Mouse (Mus musculus) MEL (cell line): ENCODE results near the gene Megf8. TPM values are rescaled to one million over a fixed set of nuclear protein-coding genes. Genes with fewer than 3 reads are reported as not detected.

ENCODE experiments used
- DNase-seq: peaks from one replicate; pipeline ENCODE4 v3.0.0; 2011; ENCODE audit warnings: low read depth, low spot score
- H3K27ac ChIP-seq: 2 replicates; pipeline ENCODE4 v1.5.1; 2012; ENCODE audit warnings: low read depth, mild to moderate bottlenecking, control low read depth, low read length, moderate library complexity; ENCODE audit not compliant: control insufficient read depth
- H3K27me3 ChIP-seq, 2 experiments: fragments of 150-350 bp in 1 of 2; sonication (generic) in 1 of 2; 2 replicates each; pipeline ENCODE4 v1.6.1; 2012; ENCODE audit warnings: low read length in 2 of 2, mild to moderate bottlenecking in 2 of 2, improper control_type of control experiment in 1 of 2, moderate library complexity in 1 of 2; ENCODE audit not compliant: insufficient read depth in 2 of 2, control insufficient read depth in 1 of 2
- H3K36me3 ChIP-seq, 2 experiments: 2 replicates each; pipeline ENCODE4 v1.6.1; 2012 to 2014; ENCODE audit warnings: low read length in 2 of 2, improper control_type of control experiment in 1 of 2, inconsistent platforms in 1 of 2, mild to moderate bottlenecking in 1 of 2; ENCODE audit not compliant: insufficient read depth in 2 of 2, control insufficient read depth in 1 of 2
- H3K4me1 ChIP-seq, 2 experiments: fragments of 150-350 bp in 1 of 2; sonication (generic) in 1 of 2; 2 replicates each; pipeline ENCODE4 v1.6.1; 2012; ENCODE audit warnings: low read length in 2 of 2, improper control_type of control experiment in 1 of 2, mild to moderate bottlenecking in 1 of 2; ENCODE audit not compliant: insufficient read depth in 2 of 2, control insufficient read depth in 1 of 2
- H3K4me3 ChIP-seq, 2 experiments: fragments of 150-350 bp in 1 of 2; sonication (generic) in 1 of 2; 2 replicates each; pipeline ENCODE4 v1.5.1; 2012; ENCODE audit warnings: low read depth in 2 of 2, low read length in 2 of 2, mild to moderate bottlenecking in 2 of 2, moderate library complexity in 2 of 2, control low read depth in 1 of 2, improper control_type of control experiment in 1 of 2; ENCODE audit not compliant: control insufficient read depth in 1 of 2, insufficient read depth in 1 of 2
- H3K79me2 ChIP-seq: 2 replicates; pipeline ENCODE4 v1.6.1; 2012; ENCODE audit warnings: mild to moderate bottlenecking, low read length, moderate library complexity; ENCODE audit not compliant: control insufficient read depth, poor library complexity, insufficient read depth
- H3K9ac ChIP-seq: 2 replicates; pipeline ENCODE4 v1.6.1; 2012; ENCODE audit warnings: low read depth, mild to moderate bottlenecking, control low read depth, low read length, moderate library complexity; ENCODE audit not compliant: control insufficient read depth, poor library complexity, severe bottlenecking
- H3K9me3 ChIP-seq: fragments of 150-350 bp; sonication (generic); replicated peaks from 2 replicates; pipeline ENCODE4 v1.6.1; 2012; ENCODE audit warnings: mild to moderate bottlenecking, low read length, improper control_type of control experiment, moderate library complexity; ENCODE audit not compliant: insufficient read depth
- BHLHE40 ChIP-seq: IDR thresholded peaks from 2 replicates; pipeline ENCODE4 v1.6.1; 2012; ENCODE audit warnings: low read depth, mild to moderate bottlenecking, inconsistent platforms, low read length, improper control_type of control experiment, borderline replicate concordance
- CHD1 ChIP-seq: IDR thresholded peaks from 2 replicates; pipeline ENCODE4 v1.6.1; 2012; ENCODE audit warnings: low read depth, mild to moderate bottlenecking, inconsistent platforms, low read length, improper control_type of control experiment
- CTCF ChIP-seq, 3 experiments: IDR thresholded peaks in 2 of 3; conservative IDR thresholded peaks in 1 of 3; 2 replicates each; pipeline ENCODE4 v1.5.1; 2011 to 2012; ENCODE audit warnings: low read length in 3 of 3, low read depth in 2 of 3, mild to moderate bottlenecking in 2 of 3, improper control_type of control experiment in 1 of 3, inconsistent platforms in 1 of 3, mixed read lengths in 1 of 3, moderate library complexity in 1 of 3; ENCODE audit not compliant: control insufficient read depth in 1 of 3, insufficient read depth in 1 of 3, poor library complexity in 1 of 3, severe bottlenecking in 1 of 3
- ELF1 ChIP-seq: IDR thresholded peaks from 2 replicates; pipeline ENCODE4 v1.6.1; 2014; ENCODE audit warnings: low read depth, mild to moderate bottlenecking, inconsistent platforms, low read length, improper control_type of control experiment, moderate library complexity
- ETS1 ChIP-seq: IDR thresholded peaks from 2 replicates; pipeline ENCODE4 v1.6.1; 2012; ENCODE audit warnings: low read depth, mild to moderate bottlenecking, inconsistent platforms, low read length, improper control_type of control experiment, moderate library complexity
- GABPA ChIP-seq: IDR thresholded peaks from 2 replicates; pipeline ENCODE4 v1.6.1; 2012; ENCODE audit warnings: low read depth, mild to moderate bottlenecking, inconsistent platforms, low read length, improper control_type of control experiment, moderate library complexity
- GATA1 ChIP-seq: IDR thresholded peaks from 2 replicates; pipeline ENCODE4 v1.6.1; 2011; ENCODE audit warnings: low read depth, low read length, improper control_type of control experiment
- HCFC1 ChIP-seq: IDR thresholded peaks from 2 replicates; pipeline ENCODE4 v1.6.1; 2012; ENCODE audit warnings: low read depth, mild to moderate bottlenecking, inconsistent platforms, low read length, improper control_type of control experiment, moderate library complexity
- KAT2A ChIP-seq: conservative IDR thresholded peaks from 2 replicates; pipeline ENCODE4 v1.6.1; 2012; ENCODE audit warnings: low read depth, low read length, improper control_type of control experiment, inconsistent platforms
- MAFK ChIP-seq: IDR thresholded peaks from 2 replicates; pipeline ENCODE4 v1.6.1; 2011; ENCODE audit warnings: low read depth, mild to moderate bottlenecking, low read length, improper control_type of control experiment, borderline replicate concordance
- MAX ChIP-seq: IDR thresholded peaks from 2 replicates; pipeline ENCODE4 v1.6.1; 2011; ENCODE audit warnings: low read length, improper control_type of control experiment
- MAZ ChIP-seq: IDR thresholded peaks from 2 replicates; pipeline ENCODE4 v1.6.1; 2012; ENCODE audit warnings: low read depth, mild to moderate bottlenecking, inconsistent platforms, low read length, improper control_type of control experiment
- MEF2A ChIP-seq: IDR thresholded peaks from 2 replicates; pipeline ENCODE4 v1.6.1; 2014; ENCODE audit warnings: low read depth, mild to moderate bottlenecking, inconsistent platforms, low read length, improper control_type of control experiment; ENCODE audit not compliant: poor library complexity, insufficient replicate concordance, severe bottlenecking; ENCODE audit errors: extremely low read depth
- MXI1 ChIP-seq: IDR thresholded peaks from 2 replicates; pipeline ENCODE4 v1.6.1; 2011; ENCODE audit warnings: mild to moderate bottlenecking, low read depth, low read length, improper control_type of control experiment
- MYB ChIP-seq: IDR thresholded peaks from 2 replicates; pipeline ENCODE4 v1.6.1; 2011; ENCODE audit warnings: mild to moderate bottlenecking, low read depth, low read length, improper control_type of control experiment
- MYC ChIP-seq: IDR thresholded peaks from 2 replicates; pipeline ENCODE4 v1.6.1; 2011; ENCODE audit warnings: low read depth, mild to moderate bottlenecking, low read length, improper control_type of control experiment, moderate library complexity
- NELFE ChIP-seq: IDR thresholded peaks from 2 replicates; pipeline ENCODE4 v1.6.1; 2011; ENCODE audit warnings: low read depth, low read length, improper control_type of control experiment
- NRF1 ChIP-seq: IDR thresholded peaks from 2 replicates; pipeline ENCODE4 v1.6.1; 2014; ENCODE audit warnings: low read depth, mild to moderate bottlenecking, inconsistent platforms, low read length, improper control_type of control experiment, moderate library complexity; ENCODE audit not compliant: poor library complexity, insufficient read depth, severe bottlenecking
- POLR2A ChIP-seq, 2 experiments: IDR thresholded peaks; 2 replicates each; pipeline ENCODE4 v1.6.1; 2011 to 2012; ENCODE audit warnings: low read length in 2 of 2, mild to moderate bottlenecking in 2 of 2, control low read depth in 1 of 2, improper control_type of control experiment in 1 of 2, low read depth in 1 of 2, moderate library complexity in 1 of 2; ENCODE audit not compliant: control insufficient read depth in 1 of 2, insufficient read depth in 1 of 2, poor library complexity in 1 of 2
- POLR2AphosphoS2 ChIP-seq: IDR thresholded peaks from 2 replicates; pipeline ENCODE4 v1.6.1; 2011; ENCODE audit warnings: low read length, improper control_type of control experiment
- POLR2AphosphoS5 ChIP-seq: IDR thresholded peaks from 2 replicates; pipeline ENCODE4 v1.6.1; 2012; ENCODE audit warnings: low read depth, borderline replicate concordance, mild to moderate bottlenecking, inconsistent platforms, low read length, moderate library complexity, mixed read lengths
- RAD21 ChIP-seq: IDR thresholded peaks from 2 replicates; pipeline ENCODE4 v1.6.1; 2011; ENCODE audit warnings: mild to moderate bottlenecking, low read depth, low read length, improper control_type of control experiment
- RCOR1 ChIP-seq: IDR thresholded peaks from 2 replicates; pipeline ENCODE4 v1.6.1; 2012; ENCODE audit warnings: low read depth, mild to moderate bottlenecking, inconsistent platforms, low read length, improper control_type of control experiment
- SIN3A ChIP-seq: IDR thresholded peaks from 2 replicates; pipeline ENCODE4 v1.6.1; 2012; ENCODE audit warnings: low read length, improper control_type of control experiment, inconsistent platforms
- SMC3 ChIP-seq: IDR thresholded peaks from 2 replicates; pipeline ENCODE4 v1.6.1; 2011; ENCODE audit warnings: low read depth, low read length, improper control_type of control experiment
- TAL1 ChIP-seq: IDR thresholded peaks from 2 replicates; pipeline ENCODE4 v1.6.1; 2012; ENCODE audit warnings: mild to moderate bottlenecking, inconsistent platforms, low read length, moderate library complexity, mixed read lengths
- TBP ChIP-seq: IDR thresholded peaks from 2 replicates; pipeline ENCODE4 v1.8.0; 2011; ENCODE audit warnings: low read depth, low read length, improper control_type of control experiment
- USF1 ChIP-seq: IDR thresholded peaks from 2 replicates; pipeline ENCODE4 v1.6.1; 2014; ENCODE audit warnings: low read depth, mild to moderate bottlenecking, inconsistent platforms, low read length, improper control_type of control experiment, moderate library complexity
- USF2 ChIP-seq, 2 experiments: IDR thresholded peaks; 2 replicates each; pipeline ENCODE4 v1.6.1; 2011 to 2012; ENCODE audit warnings: improper control_type of control experiment in 2 of 2, low read length in 2 of 2, borderline replicate concordance in 1 of 2, inconsistent platforms in 1 of 2, low read depth in 1 of 2, mild to moderate bottlenecking in 1 of 2; ENCODE audit not compliant: insufficient read depth in 1 of 2
- ZC3H11A ChIP-seq: IDR thresholded peaks from 2 replicates; pipeline ENCODE4 v1.6.1; 2012; ENCODE audit warnings: low read depth, mild to moderate bottlenecking, inconsistent platforms, low read length, improper control_type of control experiment
- ZNF384 ChIP-seq: IDR thresholded peaks from 2 replicates; pipeline ENCODE4 v1.6.1; 2012; ENCODE audit warnings: low read depth, mild to moderate bottlenecking, inconsistent platforms, low read length, improper control_type of control experiment
- polyA plus RNA-seq, 2 experiments: library from polyadenylated mRNA; stranded (reverse) in 1 of 2; unstranded in 1 of 2; fragments of >175 nt in 1 of 2; fragments of >200 nt in 1 of 2; gene quantifications; 2 replicates each; pipeline versions ENCODE4 v1.2.1 to v1.2.4; 2012; ENCODE audit warnings: low replicate concordance in 2 of 2, low read depth in 1 of 2; ENCODE audit not compliant: insufficient read length in 2 of 2, insufficient read depth in 1 of 2, missing spikeins in 1 of 2
- total RNA-seq: library from RNA; depleted of rRNA; stranded (reverse); fragments of 300-350 nt; gene quantifications from 2 replicates; pipeline ENCODE4 v1.2.3, GENCODE M21; 2012

The Megf8 gene
- total and polyA plus RNA-seq, 3 experiments, result 12.7 to 22.0 TPM; not detected in 1

DNA sequence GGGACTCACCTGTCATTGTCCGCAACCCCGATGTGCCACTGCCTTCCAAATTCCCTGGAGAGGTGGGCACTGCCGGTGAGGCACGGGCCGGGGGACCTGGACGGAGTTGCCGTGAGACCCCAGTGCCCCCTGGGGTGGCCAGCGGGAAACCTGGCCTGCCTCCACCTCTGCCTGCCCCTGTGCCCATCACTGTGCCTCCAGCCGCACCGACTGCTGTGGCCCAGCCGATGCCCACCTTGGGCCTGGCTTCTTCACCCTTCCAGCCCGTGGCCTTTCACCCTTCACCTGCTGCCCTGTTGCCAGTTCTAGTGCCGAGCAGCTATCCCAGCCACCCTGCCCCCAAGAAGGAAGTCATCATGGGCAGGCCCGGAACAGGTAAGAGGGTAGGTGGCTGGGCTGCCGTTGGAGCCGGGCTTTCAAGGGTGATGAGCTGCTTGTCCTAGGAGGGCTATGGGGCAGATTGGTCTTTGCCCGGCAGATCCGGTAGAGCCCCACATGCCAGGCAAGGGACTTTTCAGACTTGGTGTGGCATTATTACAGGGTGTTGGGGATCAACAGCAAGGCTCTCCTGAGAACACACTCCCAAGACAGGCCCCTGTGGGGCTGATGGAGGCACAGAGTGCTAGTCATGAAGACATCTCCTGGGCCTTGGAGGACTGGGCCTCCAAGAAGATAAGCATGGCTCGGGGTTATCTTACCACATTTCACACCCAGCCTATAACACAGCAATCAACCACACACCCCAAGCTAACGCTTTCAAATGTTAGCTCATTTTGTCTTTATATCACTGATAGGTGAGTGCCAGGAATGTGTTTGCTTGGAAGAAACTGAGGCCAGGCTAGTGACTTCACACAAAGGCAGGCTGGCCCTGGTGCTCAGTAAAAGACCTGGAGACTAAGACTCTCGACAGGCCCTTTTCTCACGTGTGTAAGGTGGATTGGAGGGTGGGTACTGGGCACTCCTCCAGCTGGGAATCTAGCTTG is 43.4 kb upstream of the Megf8 start (continued):
- TF ChIP-seq POLR2AphosphoS2 (peak; percentile 64), POLR2A (IDR thresholded peaks at IDR 0.05; ENCODE audit: control insufficient read depth in 1 of 2, insufficient read depth in 1 of 2, low read depth in 1 of 2, low read length in 2 of 2, poor library complexity in 1 of 2) (peak; percentile 44 to 65; a peak in 2 of 4 replicates), BHLHE40 (peak; percentile 77), MAZ (peak; percentile 61), MYB (peak; percentile 91), MAX (peak; percentile 77), GABPA (no peak), ZC3H11A (no peak), MYC (peak; percentile 87), TAL1 (peak; percentile 70), GATA1 (peak; percentile 94), NRF1 (no peak)

DNA sequence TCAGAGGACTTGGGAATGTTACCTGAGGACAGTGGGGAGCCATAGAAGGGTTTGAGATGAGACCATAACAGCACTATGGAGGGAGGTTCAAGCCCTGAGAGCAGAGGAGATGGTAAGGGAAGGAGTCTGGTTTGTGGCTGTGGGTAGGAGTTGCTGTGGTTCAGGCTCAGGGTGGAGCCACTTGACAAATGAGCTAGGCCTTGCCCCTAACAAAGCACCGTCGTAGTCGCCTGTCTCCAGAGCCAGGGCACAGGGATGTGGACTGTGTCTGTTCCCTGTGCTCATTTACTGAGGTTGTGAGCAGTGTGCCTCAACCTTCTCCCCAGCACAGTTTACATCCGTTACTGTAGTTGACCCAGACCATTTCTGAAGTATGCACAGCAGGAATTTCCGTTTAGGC is 42.4 kb upstream of the Megf8 start:
- Histone ChIP-seq H3K79me2 (peaks cover 30% of the 10 kb centered on the region), H3K27me3 (no peaks in the 10 kb centered on the region), H3K36me3 (peaks cover 0 to 52% of the 10 kb centered on the region in 2 experiments; a peak in 2 of 4 replicates), H3K9me3 (no peaks in the 10 kb centered on the region), H3K9ac (peak overlapping the region; percentile 52), H3K4me3 (peak overlapping the region in 1 of 2 experiments; percentile 36; a peak in 2 of 4 replicates), H3K4me1 (peaks cover 29 to 60% of the 10 kb centered on the region in 2 experiments), H3K27ac (peak overlapping the region; percentile 94)
- DNase-seq, result peak; percentile 85
- TF ChIP-seq CTCF (IDR thresholded peaks at IDR 0.05 in 2 of 3, conservative IDR thresholded peaks at IDR 0.05 in 1 of 3; ENCODE audit: control insufficient read depth in 1 of 3, insufficient read depth in 1 of 3, low read depth in 2 of 3, low read length in 3 of 3, poor library complexity in 1 of 3, severe bottlenecking in 1 of 3) (no peak), BHLHE40 (no peak), KAT2A (no peak), TBP (peak; percentile 85), MYC (0 out of 2 replicates have a peak, but pooled peaks have one; percentile 21), MAFK (no peak), RAD21 (no peak), ETS1 (no peak), USF1 (no peak), ZNF384 (no peak), POLR2AphosphoS2 (no peak), SIN3A (no peak), MEF2A (no peak), POLR2A (IDR thresholded peaks at IDR 0.05; ENCODE audit: control insufficient read depth in 1 of 2, insufficient read depth in 1 of 2, low read depth in 1 of 2, low read length in 2 of 2, poor library complexity in 1 of 2) (peak in 1 of 2 experiments; percentile 38; a peak in 1 of 4 replicates), CHD1 (no peak), MAX (peak; percentile 48), NELFE (peak; percentile 52), ELF1 (no peak), POLR2AphosphoS5 (no peak), ZC3H11A (no peak), USF2 (IDR thresholded peaks at IDR 0.05; ENCODE audit: borderline replicate concordance in 1 of 2, insufficient read depth in 1 of 2, low read depth in 1 of 2, low read length in 2 of 2) (no peak), GATA1 (no peak), HCFC1 (peak; percentile 39; the same call in 1 of the 2 replicates), MXI1 (0 out of 2 replicates have a peak, but pooled peaks have one; percentile 21), RCOR1 (no peak), MAZ (no peak), SMC3 (no peak)
